Mouse (Mus musculus) MEL (cell line): ENCODE data around the gene Poldip3. TPM values are rescaled to one million over a fixed set of nuclear protein-coding genes. Genes with fewer than 3 reads are reported as not detected.

Experiments used
- DNase-seq: peaks from one replicate; pipeline ENCODE4 v3.0.0; 2011; ENCODE audit warnings: low read depth, low spot score
- H3K27ac ChIP-seq: 2 replicates; pipeline ENCODE4 v1.5.1; 2012; ENCODE audit warnings: low read depth, mild to moderate bottlenecking, control low read depth, low read length, moderate library complexity; ENCODE audit not compliant: control insufficient read depth
- H3K27me3 ChIP-seq, 2 experiments: fragments of 150-350 bp in 1 of 2; sonication (generic) in 1 of 2; 2 replicates each; pipeline ENCODE4 v1.6.1; 2012; ENCODE audit warnings: low read length in 2 of 2, mild to moderate bottlenecking in 2 of 2, improper control_type of control experiment in 1 of 2, moderate library complexity in 1 of 2; ENCODE audit not compliant: insufficient read depth in 2 of 2, control insufficient read depth in 1 of 2
- H3K36me3 ChIP-seq, 2 experiments: 2 replicates each; pipeline ENCODE4 v1.6.1; 2012 to 2014; ENCODE audit warnings: low read length in 2 of 2, improper control_type of control experiment in 1 of 2, inconsistent platforms in 1 of 2, mild to moderate bottlenecking in 1 of 2; ENCODE audit not compliant: insufficient read depth in 2 of 2, control insufficient read depth in 1 of 2
- H3K4me1 ChIP-seq, 2 experiments: fragments of 150-350 bp in 1 of 2; sonication (generic) in 1 of 2; 2 replicates each; pipeline ENCODE4 v1.6.1; 2012; ENCODE audit warnings: low read length in 2 of 2, improper control_type of control experiment in 1 of 2, mild to moderate bottlenecking in 1 of 2; ENCODE audit not compliant: insufficient read depth in 2 of 2, control insufficient read depth in 1 of 2
- H3K4me3 ChIP-seq, 2 experiments: fragments of 150-350 bp in 1 of 2; sonication (generic) in 1 of 2; 2 replicates each; pipeline ENCODE4 v1.5.1; 2012; ENCODE audit warnings: low read depth in 2 of 2, low read length in 2 of 2, mild to moderate bottlenecking in 2 of 2, moderate library complexity in 2 of 2, control low read depth in 1 of 2, improper control_type of control experiment in 1 of 2; ENCODE audit not compliant: control insufficient read depth in 1 of 2, insufficient read depth in 1 of 2
- H3K79me2 ChIP-seq: 2 replicates; pipeline ENCODE4 v1.6.1; 2012; ENCODE audit warnings: mild to moderate bottlenecking, low read length, moderate library complexity; ENCODE audit not compliant: control insufficient read depth, poor library complexity, insufficient read depth
- H3K9ac ChIP-seq: 2 replicates; pipeline ENCODE4 v1.6.1; 2012; ENCODE audit warnings: low read depth, mild to moderate bottlenecking, control low read depth, low read length, moderate library complexity; ENCODE audit not compliant: control insufficient read depth, poor library complexity, severe bottlenecking
- H3K9me3 ChIP-seq: fragments of 150-350 bp; sonication (generic); replicated peaks from 2 replicates; pipeline ENCODE4 v1.6.1; 2012; ENCODE audit warnings: mild to moderate bottlenecking, low read length, improper control_type of control experiment, moderate library complexity; ENCODE audit not compliant: insufficient read depth
- CHD2 ChIP-seq: IDR thresholded peaks from 2 replicates; pipeline ENCODE4 v1.6.1; 2011; ENCODE audit warnings: low read length, improper control_type of control experiment
- ELF1 ChIP-seq: IDR thresholded peaks from 2 replicates; pipeline ENCODE4 v1.6.1; 2014; ENCODE audit warnings: low read depth, mild to moderate bottlenecking, inconsistent platforms, low read length, improper control_type of control experiment, moderate library complexity
- EP300 ChIP-seq, 2 experiments: IDR thresholded peaks; 2 replicates each; pipeline ENCODE4 v1.6.1; 2011; ENCODE audit warnings: improper control_type of control experiment in 2 of 2, low read length in 2 of 2, low read depth in 1 of 2, mild to moderate bottlenecking in 1 of 2
- ETS1 ChIP-seq: IDR thresholded peaks from 2 replicates; pipeline ENCODE4 v1.6.1; 2012; ENCODE audit warnings: low read depth, mild to moderate bottlenecking, inconsistent platforms, low read length, improper control_type of control experiment, moderate library complexity
- GABPA ChIP-seq: IDR thresholded peaks from 2 replicates; pipeline ENCODE4 v1.6.1; 2012; ENCODE audit warnings: low read depth, mild to moderate bottlenecking, inconsistent platforms, low read length, improper control_type of control experiment, moderate library complexity
- GATA1 ChIP-seq: IDR thresholded peaks from 2 replicates; pipeline ENCODE4 v1.6.1; 2011; ENCODE audit warnings: low read depth, low read length, improper control_type of control experiment
- HCFC1 ChIP-seq: IDR thresholded peaks from 2 replicates; pipeline ENCODE4 v1.6.1; 2012; ENCODE audit warnings: low read depth, mild to moderate bottlenecking, inconsistent platforms, low read length, improper control_type of control experiment, moderate library complexity
- MAFK ChIP-seq: IDR thresholded peaks from 2 replicates; pipeline ENCODE4 v1.6.1; 2011; ENCODE audit warnings: low read depth, mild to moderate bottlenecking, low read length, improper control_type of control experiment, borderline replicate concordance
- MEF2A ChIP-seq: IDR thresholded peaks from 2 replicates; pipeline ENCODE4 v1.6.1; 2014; ENCODE audit warnings: low read depth, mild to moderate bottlenecking, inconsistent platforms, low read length, improper control_type of control experiment; ENCODE audit not compliant: poor library complexity, insufficient replicate concordance, severe bottlenecking; ENCODE audit errors: extremely low read depth
- MYC ChIP-seq: IDR thresholded peaks from 2 replicates; pipeline ENCODE4 v1.6.1; 2011; ENCODE audit warnings: low read depth, mild to moderate bottlenecking, low read length, improper control_type of control experiment, moderate library complexity
- NELFE ChIP-seq: IDR thresholded peaks from 2 replicates; pipeline ENCODE4 v1.6.1; 2011; ENCODE audit warnings: low read depth, low read length, improper control_type of control experiment
- NRF1 ChIP-seq: IDR thresholded peaks from 2 replicates; pipeline ENCODE4 v1.6.1; 2014; ENCODE audit warnings: low read depth, mild to moderate bottlenecking, inconsistent platforms, low read length, improper control_type of control experiment, moderate library complexity; ENCODE audit not compliant: poor library complexity, insufficient read depth, severe bottlenecking
- POLR2AphosphoS2 ChIP-seq: IDR thresholded peaks from 2 replicates; pipeline ENCODE4 v1.6.1; 2011; ENCODE audit warnings: low read length, improper control_type of control experiment
- RAD21 ChIP-seq: IDR thresholded peaks from 2 replicates; pipeline ENCODE4 v1.6.1; 2011; ENCODE audit warnings: mild to moderate bottlenecking, low read depth, low read length, improper control_type of control experiment
- SMC3 ChIP-seq: IDR thresholded peaks from 2 replicates; pipeline ENCODE4 v1.6.1; 2011; ENCODE audit warnings: low read depth, low read length, improper control_type of control experiment
- TAL1 ChIP-seq: IDR thresholded peaks from 2 replicates; pipeline ENCODE4 v1.6.1; 2012; ENCODE audit warnings: mild to moderate bottlenecking, inconsistent platforms, low read length, moderate library complexity, mixed read lengths
- USF2 ChIP-seq, 2 experiments: IDR thresholded peaks; 2 replicates each; pipeline ENCODE4 v1.6.1; 2011 to 2012; ENCODE audit warnings: improper control_type of control experiment in 2 of 2, low read length in 2 of 2, borderline replicate concordance in 1 of 2, inconsistent platforms in 1 of 2, low read depth in 1 of 2, mild to moderate bottlenecking in 1 of 2; ENCODE audit not compliant: insufficient read depth in 1 of 2
- ZC3H11A ChIP-seq: IDR thresholded peaks from 2 replicates; pipeline ENCODE4 v1.6.1; 2012; ENCODE audit warnings: low read depth, mild to moderate bottlenecking, inconsistent platforms, low read length, improper control_type of control experiment
- ZKSCAN1 ChIP-seq: IDR thresholded peaks from 2 replicates; pipeline ENCODE4 v1.6.1; 2012; ENCODE audit warnings: low read depth, mild to moderate bottlenecking, inconsistent platforms, low read length, improper control_type of control experiment, moderate library complexity
- polyA plus RNA-seq, 2 experiments: library from polyadenylated mRNA; stranded (reverse) in 1 of 2; unstranded in 1 of 2; fragments of >175 nt in 1 of 2; fragments of >200 nt in 1 of 2; gene quantifications; 2 replicates each; pipeline versions ENCODE4 v1.2.1 to v1.2.4; 2012; ENCODE audit warnings: low replicate concordance in 2 of 2, low read depth in 1 of 2; ENCODE audit not compliant: insufficient read length in 2 of 2, insufficient read depth in 1 of 2, missing spikeins in 1 of 2
- total RNA-seq: library from RNA; depleted of rRNA; stranded (reverse); fragments of 300-350 nt; gene quantifications from 2 replicates; pipeline ENCODE4 v1.2.3, GENCODE M21; 2012

Poldip3 gene
- total and polyA plus RNA-seq, 3 experiments: 113 to 123 TPM; not detected in 1

DNA sequence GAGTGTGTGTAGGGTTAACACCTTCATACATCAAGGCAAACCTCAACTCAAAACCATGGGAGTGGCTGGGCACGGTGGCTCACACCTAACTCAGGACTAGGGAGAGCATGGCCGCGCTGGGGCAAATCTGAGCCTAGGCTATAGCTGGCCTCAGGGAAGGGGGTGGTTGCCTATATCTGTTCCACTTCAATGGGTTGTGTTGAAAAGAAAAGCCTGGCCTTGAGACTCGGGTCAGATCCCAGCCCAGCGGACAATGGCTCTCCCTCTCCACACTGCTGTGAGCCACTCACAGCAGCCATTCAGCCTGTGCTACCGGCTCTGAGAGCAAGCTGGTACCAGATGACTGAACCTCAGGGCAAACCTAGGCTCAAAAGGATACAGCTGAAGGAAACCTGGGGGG is 34.1 kb downstream of the Poldip3 start:
- H3K4me1 ChIP-seq: no peaks in the 10 kb centered on the region
- no peaks in the 10 kb centered on the region for H3K36me3 ChIP-seq
- H3K9me3 ChIP-seq: no peaks in the 10 kb centered on the region
- no peak overlapping the region for H3K9ac ChIP-seq
- no peaks in the 10 kb centered on the region for H3K27me3 ChIP-seq
- DNase-seq: no peak
- no peak overlapping the region for H3K27ac ChIP-seq
- TF ChIP-seq TAL1 (no peak), EP300 (IDR thresholded peaks at IDR 0.05; ENCODE audit: low read depth in 1 of 2, low read length in 2 of 2) (no peak), MAFK (no peak), ZKSCAN1 (no peak), GATA1 (no peak), RAD21 (no peak), ELF1 (no peak), MYC (no peak), ZC3H11A (no peak), ETS1 (no peak), NRF1 (no peak)
- peaks cover 5% of the 10 kb centered on the region; the same call in 1 of the 2 replicates for H3K79me2 ChIP-seq
- H3K4me3 ChIP-seq: no peak overlapping the region

DNA sequence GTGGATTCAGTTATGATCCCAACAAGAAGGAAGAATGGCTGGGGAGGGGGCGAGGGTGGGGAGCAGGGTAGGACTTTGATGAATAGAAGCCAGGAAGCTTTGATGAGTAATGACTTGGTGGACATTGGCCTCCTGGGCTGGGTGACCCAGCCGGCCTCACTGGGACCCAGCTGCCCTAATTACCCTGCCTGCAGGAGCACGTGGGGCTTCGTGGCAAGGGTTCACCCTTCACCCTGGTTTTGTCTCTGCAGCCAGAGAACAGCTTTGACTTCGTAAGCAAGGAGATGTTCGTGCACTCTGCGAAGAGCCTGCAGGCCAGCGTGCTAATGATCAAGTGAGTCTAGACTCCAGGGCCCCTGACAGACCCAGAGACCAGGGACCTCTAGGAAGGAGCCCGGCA is 35.1 kb downstream of the Poldip3 start:
- H3K79me2 ChIP-seq: peaks cover 2% of the 10 kb centered on the region; the same call in 1 of the 2 replicates
- no peaks in the 10 kb centered on the region for H3K27me3 ChIP-seq
- H3K9me3 ChIP-seq: no peaks in the 10 kb centered on the region
- no peak overlapping the region for H3K4me3 ChIP-seq
- no peaks in the 10 kb centered on the region for H3K4me1 ChIP-seq
- no peak overlapping the region for H3K27ac ChIP-seq
- no peak for DNase-seq
- H3K36me3 ChIP-seq: no peaks in the 10 kb centered on the region
- no peak for TF ChIP-seq NELFE
- no peak for TF ChIP-seq GABPA
- no peak for TF ChIP-seq POLR2AphosphoS2
- no peak for TF ChIP-seq RAD21
- no peak for TF ChIP-seq GATA1
- TF ChIP-seq SMC3: no peak
- no peak for TF ChIP-seq HCFC1
- TF ChIP-seq USF2 (IDR thresholded peaks at IDR 0.05; ENCODE audit: borderline replicate concordance in 1 of 2, insufficient read depth in 1 of 2, low read depth in 1 of 2, low read length in 2 of 2): no peak
- TF ChIP-seq MEF2A: no peak
- no peak for TF ChIP-seq ZC3H11A
- TF ChIP-seq ETS1: no peak
- TF ChIP-seq CHD2: no peak
- no peak overlapping the region for H3K9ac ChIP-seq
